Mouse (Mus musculus): ENCODE data around the gene Hist1h2ak. TPM values are rescaled to one million over a fixed set of nuclear protein-coding genes. Genes with fewer than 3 reads are reported as not detected.
"Not testable (repeated sequence)": the region's sequence is repeated elsewhere in the genome, so short reads cannot be mapped to it uniquely, and the experiment has no call there.

Gene Hist1h2ak
- polyA plus RNA-seq, 1 experiment: not detected

DNA sequence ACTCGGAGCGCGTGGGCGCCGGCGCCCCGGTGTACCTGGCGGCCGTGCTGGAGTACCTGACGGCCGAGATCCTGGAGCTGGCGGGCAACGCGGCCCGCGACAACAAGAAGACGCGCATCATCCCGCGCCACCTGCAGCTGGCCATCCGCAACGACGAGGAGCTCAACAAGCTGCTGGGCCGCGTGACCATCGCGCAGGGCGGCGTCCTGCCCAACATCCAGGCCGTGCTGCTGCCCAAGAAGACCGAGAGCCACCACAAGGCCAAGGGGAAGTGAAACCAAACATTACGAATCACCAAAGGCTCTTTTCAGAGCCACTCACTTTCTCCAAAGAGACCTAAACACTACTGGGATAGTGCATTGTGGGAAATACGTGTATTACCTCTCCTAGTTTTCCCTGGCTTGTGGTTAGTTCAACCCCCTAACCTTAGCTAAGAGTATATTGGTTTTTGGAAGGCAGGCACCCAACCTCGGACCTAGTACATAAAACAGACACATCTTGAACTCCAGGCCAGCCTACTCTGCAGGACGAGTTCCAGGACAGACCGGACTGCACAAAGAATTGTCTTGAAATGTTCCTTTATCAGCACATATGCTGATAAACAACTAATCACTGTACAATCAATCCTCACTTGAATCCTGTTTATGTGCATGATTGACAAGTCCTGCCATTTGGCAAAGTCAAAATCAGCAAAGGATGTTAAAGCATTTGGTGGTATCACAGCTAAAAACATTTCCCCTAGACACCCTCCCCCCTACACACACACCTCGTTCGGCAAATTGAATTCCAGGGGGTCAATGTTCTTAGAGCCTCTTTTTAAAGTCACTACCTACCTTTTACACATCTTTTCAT, 36.9 kb downstream of the Hist1h2ak start:
- not testable (repeated sequence) for H3K4me1 ChIP-seq (ENCODE audit: control insufficient read depth, insufficient read depth, insufficient read length, low read length)
- Histone ChIP-seq H3K4me3 (ENCODE audit: insufficient read depth, low read depth, low read length) (peak overlapping the region; percentile 70), H3K27ac (replicated peaks; ENCODE audit: low read depth, low read length) (peak overlapping the region; percentile 11; the same call in 1 of the 2 replicates)

- H3K4me3 ChIP-seq (ENCODE audit: insufficient read depth, low read depth, low read length): peak within 1 kb of the TSS; percentile 70
- H3K27ac ChIP-seq (replicated peaks; ENCODE audit: low read depth, low read length): peak within 1 kb of the TSS; percentile 11; the same call in 1 of the 2 replicates
- H3K4me1 ChIP-seq (ENCODE audit: control insufficient read depth, insufficient read depth, insufficient read length, low read length): not testable (repeated sequence)
These were observed 37.6 kb downstream of the Hist1h2ak start, which contains the start of the genes Hist1h2bl and Hist1h2ai for GRCm38 (mm10) chr13:21715864-21716539. TSS of gene Hist1h2bl (minus strand) at chr13:21716143. TSS of gene Hist1h2ai (plus strand) at chr13:21716422.

DNA sequence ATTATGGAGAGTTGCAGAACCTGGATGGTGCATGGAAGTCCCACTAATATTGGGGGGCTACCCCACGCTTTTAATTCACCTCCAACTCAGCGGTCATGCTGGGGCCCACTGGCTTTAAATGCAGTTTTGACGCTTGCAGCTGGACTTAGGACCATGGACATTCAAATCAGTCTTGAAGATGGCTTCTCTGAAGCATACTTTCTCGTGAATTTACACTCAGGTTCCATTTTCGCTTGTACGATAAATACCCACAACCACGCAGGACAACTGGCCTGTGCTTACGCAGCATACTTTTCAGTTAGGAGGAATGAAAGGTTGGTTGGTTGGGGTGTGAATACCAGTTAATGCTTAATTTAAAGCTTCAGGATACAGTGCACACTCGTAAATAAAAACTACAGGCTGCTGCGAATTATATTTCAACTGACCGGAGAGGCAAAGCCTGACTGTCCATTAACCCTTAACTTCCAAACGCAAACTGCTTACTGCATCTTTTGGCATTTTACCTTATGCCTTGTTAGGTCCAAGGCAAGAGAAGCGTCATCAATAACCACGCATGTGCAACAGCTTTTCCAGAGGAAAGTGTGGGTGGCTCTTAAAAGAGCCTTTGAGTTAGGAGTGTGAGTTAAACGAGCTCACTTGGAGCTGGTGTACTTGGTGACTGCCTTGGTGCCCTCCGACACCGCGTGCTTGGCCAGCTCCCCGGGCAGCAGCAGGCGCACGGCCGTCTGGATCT, 38.3 kb downstream of the Hist1h2ak start:
- peak overlapping the region; percentile 46 for H3K4me3 ChIP-seq (ENCODE audit: insufficient read depth, low read depth, low read length)
- no peak overlapping the region for H3K27ac ChIP-seq (replicated peaks; ENCODE audit: low read depth, low read length)
- peaks cover 7% of the 10 kb centered on the region; the same call in 1 of the 2 replicates for H3K4me1 ChIP-seq (ENCODE audit: control insufficient read depth, insufficient read depth, insufficient read length, low read length)

- H3K4me1 ChIP-seq (ENCODE audit: control insufficient read depth, insufficient read depth, insufficient read length, low read length): peaks cover 7% of the 10 kb centered on the region; the same call in 1 of the 2 replicates
- H3K27ac ChIP-seq (replicated peaks; ENCODE audit: low read depth, low read length): no peak overlapping the region
These were observed 38.9 kb downstream of the Hist1h2ak start for GRCm38 (mm10) chr13:21714725-21715124.

DNA sequence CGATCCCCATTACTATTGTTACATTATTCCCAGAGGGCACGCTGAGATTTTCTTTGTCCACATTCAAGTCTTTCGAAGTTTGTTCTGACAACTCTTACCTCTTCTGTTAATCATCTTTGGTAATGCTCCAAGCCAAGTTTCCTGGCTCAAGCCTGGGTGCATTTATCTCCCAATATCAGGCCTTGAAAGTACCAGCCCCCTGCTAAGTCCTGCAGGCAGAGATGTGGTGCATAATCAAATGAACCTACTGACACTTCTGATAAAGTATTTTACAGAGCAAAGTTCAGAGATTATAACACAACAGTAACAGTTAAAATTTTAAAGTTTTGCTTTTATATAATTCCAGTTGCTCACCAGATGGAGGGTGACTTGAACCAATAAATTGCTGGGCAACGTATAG, 41.9 kb downstream of the Hist1h2ak start:
- H3K4me3 ChIP-seq (ENCODE audit: insufficient read depth, low read depth, low read length): peak overlapping the region; percentile 59

More at GRCm38 (mm10) chr13:21714725-21715124, 38.9 kb downstream of the Hist1h2ak start:
- H3K4me3 ChIP-seq (ENCODE audit: insufficient read depth, low read depth, low read length): peak overlapping the region; percentile 46; the same call in 1 of the 2 replicates

DNA sequence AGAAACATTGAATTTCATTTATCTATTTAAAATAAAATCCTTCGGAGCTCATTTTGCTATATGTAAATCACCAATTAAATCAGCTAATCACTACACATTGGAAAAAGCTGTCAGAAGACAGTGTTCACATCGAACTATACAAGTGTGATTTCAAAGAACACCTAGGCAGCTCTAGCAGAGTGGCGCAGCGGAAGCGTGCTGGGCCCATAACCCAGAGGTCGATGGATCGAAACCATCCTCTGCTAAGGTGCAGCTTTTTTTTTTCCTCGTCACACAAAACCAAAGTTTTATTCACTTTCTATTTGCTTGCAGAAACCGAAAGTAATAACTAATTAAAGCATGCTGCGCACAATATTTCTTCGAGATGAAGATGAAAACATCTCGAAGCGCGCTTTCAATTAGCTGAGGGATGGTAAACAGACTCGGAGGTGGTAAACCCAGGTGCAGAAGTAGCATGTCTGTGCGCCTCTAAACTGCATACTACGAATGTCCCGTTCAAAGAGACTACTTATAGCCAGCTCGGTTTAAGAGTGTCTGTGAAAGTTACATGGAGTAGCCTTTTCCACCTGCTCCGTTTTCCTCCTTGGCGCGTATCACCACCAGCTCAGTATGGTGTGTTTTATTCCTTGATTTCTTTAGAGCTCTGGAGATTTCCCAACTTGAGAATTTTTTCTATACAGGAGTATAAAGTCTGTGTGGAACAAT, 42.7 kb downstream of the Hist1h2ak start:
- H3K4me3 ChIP-seq (ENCODE audit: insufficient read depth, low read depth, low read length): peak overlapping the region; percentile 59
- peaks cover 3% of the 10 kb centered on the region; the same call in 1 of the 2 replicates for H3K4me1 ChIP-seq (ENCODE audit: control insufficient read depth, insufficient read depth, insufficient read length, low read length)
- no peak overlapping the region for H3K27ac ChIP-seq (replicated peaks; ENCODE audit: low read depth, low read length)

More for the DNA sequence above, 41.9 kb downstream of the Hist1h2ak start:
- Histone ChIP-seq H3K27ac (replicated peaks; ENCODE audit: low read depth, low read length) (no peak overlapping the region), H3K4me1 (ENCODE audit: control insufficient read depth, insufficient read depth, insufficient read length, low read length) (peaks cover 3% of the 10 kb centered on the region; the same call in 1 of the 2 replicates)

GRCm38 (mm10) chr13:21710031-21710711, 43.5 kb downstream of the Hist1h2ak start:
- Histone ChIP-seq H3K4me1 (ENCODE audit: control insufficient read depth, insufficient read depth, insufficient read length, low read length) (peaks cover under 1% of the 10 kb centered on the region; the same call in 1 of the 2 replicates), H3K27ac (replicated peaks; ENCODE audit: low read depth, low read length) (peak overlapping the region; percentile 81), H3K4me3 (ENCODE audit: insufficient read depth, low read depth, low read length) (peak overlapping the region; percentile 83)

GRCm38 (mm10) chr13:21706669-21707068, 47.0 kb downstream of the Hist1h2ak start:
- Histone ChIP-seq H3K27ac (replicated peaks; ENCODE audit: low read depth, low read length) (no peak overlapping the region), H3K4me1 (ENCODE audit: control insufficient read depth, insufficient read depth, insufficient read length, low read length) (no peaks in the 10 kb centered on the region), H3K4me3 (ENCODE audit: insufficient read depth, low read depth, low read length) (no peak overlapping the region)

Other genes starting within 250 kb of the Hist1h2ak start
- gene Zkscan8, start 222.7 kb downstream of the Hist1h2ak start, polyA plus RNA-seq (2012; ENCODE audit: insufficient read depth, insufficient read length, missing spikeins): 6.0 and 6.4 TPM in 2 replicates
- not detected in 2 replicates for gene Olfr1366, start 211.0 kb downstream of the Hist1h2ak start, polyA plus RNA-seq (2012; ENCODE audit: insufficient read depth, insufficient read length, missing spikeins)
- gene Olfr1535, start 193.9 kb downstream of the Hist1h2ak start, polyA plus RNA-seq (2012; ENCODE audit: insufficient read depth, insufficient read length, missing spikeins): not detected in 2 replicates
- not detected in 2 replicates for gene Olfr1364, start 172.1 kb downstream of the Hist1h2ak start, polyA plus RNA-seq (2012; ENCODE audit: insufficient read depth, insufficient read length, missing spikeins)
- not detected in 2 replicates for gene Olfr1362, start 139.8 kb downstream of the Hist1h2ak start, polyA plus RNA-seq (2012; ENCODE audit: insufficient read depth, insufficient read length, missing spikeins)
- not detected in 2 replicates for gene Olfr11, start 111.3 kb downstream of the Hist1h2ak start, polyA plus RNA-seq (2012; ENCODE audit: insufficient read depth, insufficient read length, missing spikeins)
- not detected in 2 replicates for gene Olfr1361, start 90.4 kb downstream of the Hist1h2ak start, polyA plus RNA-seq (2012; ENCODE audit: insufficient read depth, insufficient read length, missing spikeins)
- gene Olfr1360, start 76.4 kb downstream of the Hist1h2ak start, polyA plus RNA-seq (2012; ENCODE audit: insufficient read depth, insufficient read length, missing spikeins): not detected in 2 replicates
- gene Olfr1359, start 55.7 kb downstream of the Hist1h2ak start, polyA plus RNA-seq (2012; ENCODE audit: insufficient read depth, insufficient read length, missing spikeins): not detected in 2 replicates
- gene Hist1h2bl, start 37.7 kb downstream of the Hist1h2ak start, polyA plus RNA-seq (2012; ENCODE audit: insufficient read depth, insufficient read length, missing spikeins): not detected in 2 replicates
- not detected in 2 replicates for gene Hist1h2ai, start 37.4 kb downstream of the Hist1h2ak start, polyA plus RNA-seq (2012; ENCODE audit: insufficient read depth, insufficient read length, missing spikeins)
- not detected in 2 replicates for gene Hist1h3h, start 36.2 kb downstream of the Hist1h2ak start, polyA plus RNA-seq (2012; ENCODE audit: insufficient read depth, insufficient read length, missing spikeins)
- not detected in 2 replicates for gene Hist1h2bm, start 31.8 kb downstream of the Hist1h2ak start, polyA plus RNA-seq (2012; ENCODE audit: insufficient read depth, insufficient read length, missing spikeins)
- gene Hist1h4j, start 18.8 kb downstream of the Hist1h2ak start, polyA plus RNA-seq (2012; ENCODE audit: insufficient read depth, insufficient read length, missing spikeins): not detected in 2 replicates
- gene Hist1h4k, start 3.3 kb downstream of the Hist1h2ak start, polyA plus RNA-seq (2012; ENCODE audit: insufficient read depth, insufficient read length, missing spikeins): 4.7 TPM in 1 of 2 replicates, not detected in the other
- not detected in 2 replicates for gene Hist1h2bn, start 296 bp upstream of the Hist1h2ak start, polyA plus RNA-seq (2012; ENCODE audit: insufficient read depth, insufficient read length, missing spikeins)
- not detected in 2 replicates for gene Hist1h1b, start 26.8 kb upstream of the Hist1h2ak start, polyA plus RNA-seq (2012; ENCODE audit: insufficient read depth, insufficient read length, missing spikeins)
- gene Hist1h3i, start 29.5 kb upstream of the Hist1h2ak start, polyA plus RNA-seq (2012; ENCODE audit: insufficient read depth, insufficient read length, missing spikeins): not detected in 2 replicates
- gene Hist1h2an, start 33.4 kb upstream of the Hist1h2ak start, polyA plus RNA-seq (2012; ENCODE audit: insufficient read depth, insufficient read length, missing spikeins): not detected in 2 replicates
- gene Hist1h2bp, start 33.6 kb upstream of the Hist1h2ak start, polyA plus RNA-seq (2012; ENCODE audit: insufficient read depth, insufficient read length, missing spikeins): not detected in 2 replicates
- gene Hist1h2bq, start 56.4 kb upstream of the Hist1h2ak start, polyA plus RNA-seq (2012; ENCODE audit: insufficient read depth, insufficient read length, missing spikeins): 1.3 TPM in 1 of 2 replicates, not detected in the other
- gene Hist1h2ao, start 56.6 kb upstream of the Hist1h2ak start, polyA plus RNA-seq (2012; ENCODE audit: insufficient read depth, insufficient read length, missing spikeins): not detected in 2 replicates
- 2.8 TPM in 1 of 2 replicates, not detected in the other for gene Hist1h4m, start 57.9 kb upstream of the Hist1h2ak start, polyA plus RNA-seq (2012; ENCODE audit: insufficient read depth, insufficient read length, missing spikeins)
- not detected in 2 replicates for gene Hist1h4n, start 78.4 kb upstream of the Hist1h2ak start, polyA plus RNA-seq (2012; ENCODE audit: insufficient read depth, insufficient read length, missing spikeins)
- gene Hist1h2ap, start 79.7 kb upstream of the Hist1h2ak start, polyA plus RNA-seq (2012; ENCODE audit: insufficient read depth, insufficient read length, missing spikeins): not detected in 2 replicates
- not detected in 2 replicates for gene Hist1h2br, start 79.9 kb upstream of the Hist1h2ak start, polyA plus RNA-seq (2012; ENCODE audit: insufficient read depth, insufficient read length, missing spikeins)
- not detected in 2 replicates for gene Zfp184, start 191.3 kb upstream of the Hist1h2ak start, polyA plus RNA-seq (2012; ENCODE audit: insufficient read depth, insufficient read length, missing spikeins)
- gene Pom121l2, start 227.4 kb upstream of the Hist1h2ak start, polyA plus RNA-seq (2012; ENCODE audit: insufficient read depth, insufficient read length, missing spikeins): not detected in 2 replicates